8 mouse cellular contexts compared by ENCODE assay signal in genomic region chr9:37358713-37359330, GRCm38 (mm10). TPM values are rescaled to one million over a fixed set of nuclear protein-coding genes. Genes with fewer than 3 reads are reported as not detected.
DNase-seq lines count a peak whose midpoint lies in the region; ATAC-seq and TF ChIP-seq lines count a peak whose summit lies in the region.
"Had no signal": no experiment of that assay in that cellular context is flagged by ENCODE, and none has a peak within 500 bp of the region (broad histone marks: within the 10 kb centered on the region; RNA-seq: fewer than 3 reads in every experiment).

No protein-coding gene starts in this region.

- no peak for DNase-seq in testis, postnatal 10 days (ENCODE audit: low spot score)
- DNase-seq in forebrain, embryonic 14.5 days (ENCODE audit: low spot score) = peak; percentile 79
- DNase-seq in lung, postnatal 0 days (ENCODE audit: low spot score) = peak; percentile 75
- DNase-seq in ovary, postnatal 10 days (ENCODE audit: low spot score) = no peak
- no peak for DNase-seq in thymus, postnatal 10 days (ENCODE audit: low spot score in 2 of 2)

- no peaks in the 10 kb centered on the region for H3K27me3 ChIP-seq in testis, adult 2 months (ENCODE audit: control insufficient read depth, insufficient read depth, low read length)
- H3K27me3 ChIP-seq in forebrain, embryonic 14.5 days (replicated peaks; ENCODE audit: control insufficient read depth, insufficient read depth, low read length) = no peaks in the 10 kb centered on the region
- no peaks in the 10 kb centered on the region for H3K27me3 ChIP-seq in lung, postnatal 0 days (replicated peaks; ENCODE audit: insufficient read depth, low read length)
- H3K27me3 ChIP-seq in kidney, embryonic 14.5 days (ENCODE audit: control insufficient read depth, insufficient read depth, low read length) = no peaks in the 10 kb centered on the region

- no peaks in the 10 kb centered on the region for H3K36me3 ChIP-seq in testis, adult 2 months (ENCODE audit: control insufficient read depth, insufficient read depth, low read length)
- no peaks in the 10 kb centered on the region for H3K36me3 ChIP-seq in forebrain, embryonic 14.5 days (ENCODE audit: control insufficient read depth, insufficient read depth, low read length)
- no peaks in the 10 kb centered on the region for H3K36me3 ChIP-seq in lung, postnatal 0 days (ENCODE audit: insufficient read depth, low read length)
- no peaks in the 10 kb centered on the region for H3K36me3 ChIP-seq in kidney, embryonic 14.5 days (ENCODE audit: control insufficient read depth, insufficient read depth, low read length)

- no peak overlapping the region for H3K9ac ChIP-seq in forebrain, embryonic 14.5 days (ENCODE audit: low read length)
- H3K9ac ChIP-seq in lung, postnatal 0 days (replicated peaks; ENCODE audit: low read depth) = no peak overlapping the region
- no peak overlapping the region for H3K9ac ChIP-seq in kidney, embryonic 14.5 days (ENCODE audit: low read depth, low read length)

- ATAC-seq in forebrain, embryonic 14.5 days = peak; percentile 75
- peak; percentile 71 for ATAC-seq in lung, postnatal 0 days
- ATAC-seq in kidney, embryonic 14.5 days (ENCODE audit: low FRiP score, low TSS enrichment) = no peak

- 0 out of 2 replicates have a peak, but pooled peaks cover 2% of the 10 kb centered on the region for H3K4me1 ChIP-seq in testis, adult 2 months (ENCODE audit: control insufficient read depth, insufficient read depth, low read length)
- H3K4me1 ChIP-seq in forebrain, embryonic 14.5 days (ENCODE audit: control insufficient read depth, insufficient read depth, low read length) = peaks cover 11% of the 10 kb centered on the region; the same call in 1 of the 2 replicates
- H3K4me1 ChIP-seq in lung, postnatal 0 days (ENCODE audit: insufficient read depth, low read depth, low read length) = 0 out of 2 replicates have a peak, but pooled peaks cover 2% of the 10 kb centered on the region
- no peaks in the 10 kb centered on the region for H3K4me1 ChIP-seq in kidney, embryonic 14.5 days (ENCODE audit: control insufficient read depth, insufficient read depth, low read length)

- H3K27ac ChIP-seq in testis, adult 2 months (ENCODE audit: control insufficient read depth, insufficient read depth, low read depth, low read length) = peak overlapping the region; percentile 44
- peak overlapping the region; percentile 76 for H3K27ac ChIP-seq in forebrain, embryonic 14.5 days (ENCODE audit: low read depth, low read length)
- H3K27ac ChIP-seq in lung, postnatal 0 days (ENCODE audit: low read length) = peak overlapping the region; percentile 58
- H3K27ac ChIP-seq in kidney, embryonic 14.5 days (ENCODE audit: low read depth, low read length) = no peak overlapping the region

- no peak for TF ChIP-seq CTCF in testis, adult 2 months (IDR thresholded peaks at IDR 0.05; ENCODE audit: control insufficient read depth, insufficient read depth, insufficient replicate concordance, low read depth, low read length)
- no peak for TF ChIP-seq CTCF in lung, postnatal 0 days (IDR thresholded peaks at IDR 0.05)

- TF ChIP-seq POLR2A in testis, adult 2 months (IDR thresholded peaks at IDR 0.05; ENCODE audit: control insufficient read depth, low read depth, low read length) = no peak

- no peak for TF ChIP-seq EP300 in lung, postnatal 0 days (IDR thresholded peaks at IDR 0.05)

- H3K9me3 ChIP-seq in forebrain, embryonic 14.5 days (replicated peaks; ENCODE audit: control insufficient read depth, low read length) = no peaks in the 10 kb centered on the region
- H3K9me3 ChIP-seq in lung, postnatal 0 days (ENCODE audit: low read length) = no peaks in the 10 kb centered on the region
- H3K9me3 ChIP-seq in kidney, embryonic 14.5 days (ENCODE audit: control insufficient read depth, low read length) = no peaks in the 10 kb centered on the region

- H3K4me3 ChIP-seq in testis, adult 2 months (ENCODE audit: control insufficient read depth, low read depth, low read length) = no peak overlapping the region
- no peak overlapping the region for H3K4me3 ChIP-seq in forebrain, embryonic 14.5 days (ENCODE audit: low read depth, low read length)
- H3K4me3 ChIP-seq in lung, postnatal 0 days (ENCODE audit: low read depth, low read length) = no peak overlapping the region
- H3K4me3 ChIP-seq in kidney, embryonic 14.5 days (ENCODE audit: low read length) = no peak overlapping the region

- 4% methylated on average over 7 of the region's 7 CpGs for WGBS in forebrain, embryonic 14.5 days
- 58% methylated on average over 7 of the region's 7 CpGs for WGBS in lung, postnatal 0 days
- 85% methylated on average over 7 of the region's 7 CpGs for WGBS in kidney, embryonic 14.5 days

- no peak overlapping the region for H3K4me2 ChIP-seq in forebrain, embryonic 14.5 days (ENCODE audit: low read length)
- H3K4me2 ChIP-seq in lung, postnatal 0 days (replicated peaks; ENCODE audit: low read depth, low read length) = no peak overlapping the region
- no peak overlapping the region for H3K4me2 ChIP-seq in kidney, embryonic 14.5 days (replicated peaks; ENCODE audit: low read depth, low read length)

RNA-seq across cellular contexts. Expression of gene Hepacam, which starts 8.3 kb away (rescaled TPM):
- 21.3 and 26.5 TPM in 2 replicates for polyA plus RNA-seq in testis, adult 2 months (2012; rRNA removed)
- 1.9 and 4.5 TPM in 2 replicates for polyA plus RNA-seq in forebrain, embryonic 14.5 days (2014; fragmentation: Nextera tagmentation; extraction: Ambion mirVana)
- polyA plus RNA-seq in lung, postnatal 0 days (2015; fragmentation: Nextera tagmentation; extraction: Ambion mirVana) = 0.81 and 1.2 TPM in 2 replicates
- not detected in 2 replicates for polyA plus RNA-seq in kidney, embryonic 14.5 days (2014; fragmentation: Nextera tagmentation; extraction: Ambion mirVana)
- polyA plus RNA-seq: intestine, embryonic 14.5 days had no signal

RNA-seq across cellular contexts. Expression of gene Ccdc15, which starts 10.6 kb away (rescaled TPM):
- 3.4 and 4.6 TPM in 2 replicates for polyA plus RNA-seq in testis, adult 2 months (2012; rRNA removed)
- 5.3 and 7.1 TPM in 2 replicates for polyA plus RNA-seq in forebrain, embryonic 14.5 days (2014; fragmentation: Nextera tagmentation; extraction: Ambion mirVana)
- 4.5 and 5.8 TPM in 2 replicates for polyA plus RNA-seq in lung, postnatal 0 days (2015; fragmentation: Nextera tagmentation; extraction: Ambion mirVana)
- polyA plus RNA-seq in kidney, embryonic 14.5 days (2014; fragmentation: Nextera tagmentation; extraction: Ambion mirVana) = 5.8 and 8.2 TPM in 2 replicates

RNA-seq across cellular contexts. Expression of gene Robo4, which starts 42.9 kb away (rescaled TPM):
- 1.0 and 1.2 TPM in 2 replicates for polyA plus RNA-seq in testis, adult 2 months (2012; rRNA removed)
- polyA plus RNA-seq in forebrain, embryonic 14.5 days (2014; fragmentation: Nextera tagmentation; extraction: Ambion mirVana) = 3.3 and 3.7 TPM in 2 replicates
- 18.9 and 21.6 TPM in 2 replicates for polyA plus RNA-seq in lung, postnatal 0 days (2015; fragmentation: Nextera tagmentation; extraction: Ambion mirVana)
- 10.5 and 11.9 TPM in 2 replicates for polyA plus RNA-seq in kidney, embryonic 14.5 days (2014; fragmentation: Nextera tagmentation; extraction: Ambion mirVana)

Comparison
In these comparisons a context has a peak if more than half of its experiments do, and no peak if none do; other contexts are left out.
1. DNase-seq: peak in forebrain, embryonic 14.5 days (single experiment) and lung, postnatal 0 days (single experiment); none in testis, postnatal 10 days (single experiment), ovary, postnatal 10 days (single experiment) and thymus, postnatal 10 days (0 of 2).